Mouse (Mus musculus) CH12.LX (cell line): ENCODE data around the gene Espl1. TPM values are rescaled to one million over a fixed set of nuclear protein-coding genes. Genes with fewer than 3 reads are reported as not detected.

Experiments
- DNase-seq: peaks from one replicate; pipeline ENCODE4 v3.0.0-alpha.2; 2013; ENCODE audit errors: extremely low read depth
- H3K27ac ChIP-seq: 2 replicates; pipeline ENCODE4 v1.5.1; 2012; ENCODE audit warnings: low read depth, mild to moderate bottlenecking, control low read depth, moderate library complexity; ENCODE audit not compliant: insufficient read depth
- H3K27me3 ChIP-seq: replicated peaks from 2 replicates; pipeline ENCODE3; 2012; ENCODE audit warnings: inconsistent platforms
- H3K36me3 ChIP-seq, 2 experiments: replicated peaks in 1 of 2; 2 replicates each; pipeline versions ENCODE3 to v1.6.1; 2012; ENCODE audit warnings: inconsistent platforms in 1 of 2, low read length in 1 of 2, mild to moderate bottlenecking in 1 of 2, mixed read lengths in 1 of 2, moderate library complexity in 1 of 2; ENCODE audit not compliant: control insufficient read depth in 1 of 2, insufficient read depth in 1 of 2
- H3K4me1 ChIP-seq, 2 experiments: 2 replicates each; pipeline ENCODE4 v1.6.1; 2012; ENCODE audit warnings: inconsistent platforms in 1 of 2, moderate library complexity in 1 of 2; ENCODE audit not compliant: insufficient read depth in 2 of 2, control insufficient read depth in 1 of 2
- H3K4me2 ChIP-seq: 2 replicates; pipeline ENCODE4 v1.6.1; 2012; ENCODE audit warnings: low read depth, mild to moderate bottlenecking, control low read depth; ENCODE audit not compliant: poor library complexity, insufficient read depth, severe bottlenecking
- H3K4me3 ChIP-seq, 3 experiments: fragments of 150-350 bp in 1 of 3; sonication (generic) in 1 of 3; replicated peaks in 1 of 3; 2 replicates each; pipeline versions ENCODE3 to v1.5.1; 2011 to 2012; ENCODE audit warnings: low read depth in 2 of 3, low read length in 2 of 3, mild to moderate bottlenecking in 2 of 3, moderate library complexity in 2 of 3, control low read depth in 1 of 3, improper control_type of control experiment in 1 of 3, inconsistent platforms in 1 of 3, mixed read lengths in 1 of 3; ENCODE audit not compliant: poor library complexity in 1 of 3
- H3K79me2 ChIP-seq: replicated peaks from 2 replicates; pipeline ENCODE4 v1.6.1; 2012; ENCODE audit warnings: mild to moderate bottlenecking, moderate library complexity; ENCODE audit not compliant: control insufficient read depth, poor library complexity, insufficient read depth, severe bottlenecking; ENCODE audit errors: extremely low read depth
- H3K9ac ChIP-seq: 2 replicates; pipeline ENCODE4 v1.6.1; 2012; ENCODE audit warnings: low read depth, mild to moderate bottlenecking, control low read depth, moderate library complexity; ENCODE audit not compliant: insufficient read depth
- H3K9me3 ChIP-seq: replicated peaks from 2 replicates; pipeline ENCODE3; 2012; ENCODE audit warnings: low read length, inconsistent platforms, mixed read lengths
- CHD2 ChIP-seq: IDR thresholded peaks from 2 replicates; pipeline ENCODE4 v1.6.1; 2011; ENCODE audit warnings: low read length, improper control_type of control experiment
- CTCF ChIP-seq, 2 experiments: IDR thresholded peaks in 1 of 2; conservative IDR thresholded peaks in 1 of 2; 2 replicates each; pipeline ENCODE4 v1.5.1; 2011 to 2012; ENCODE audit warnings: low read depth in 2 of 2, low read length in 2 of 2, improper control_type of control experiment in 1 of 2, inconsistent platforms in 1 of 2, mild to moderate bottlenecking in 1 of 2, moderate library complexity in 1 of 2
- ELF1 ChIP-seq: IDR thresholded peaks from 2 replicates; pipeline ENCODE4 v1.6.1; 2014; ENCODE audit warnings: low read depth, mild to moderate bottlenecking, inconsistent platforms, low read length, improper control_type of control experiment
- ETS1 ChIP-seq: conservative IDR thresholded peaks from 2 replicates; pipeline ENCODE4 v1.6.1; 2012; ENCODE audit warnings: low read depth, mild to moderate bottlenecking, inconsistent platforms, low read length, improper control_type of control experiment, moderate library complexity
- JUN ChIP-seq: IDR thresholded peaks from 2 replicates; pipeline ENCODE4 v1.6.1; 2011; ENCODE audit warnings: low read depth, mild to moderate bottlenecking, low read length, improper control_type of control experiment, moderate library complexity; ENCODE audit not compliant: insufficient read depth
- MAFK ChIP-seq: IDR thresholded peaks from 2 replicates; pipeline ENCODE4 v1.6.1; 2011; ENCODE audit warnings: low read length, improper control_type of control experiment; ENCODE audit not compliant: insufficient replicate concordance
- MAZ ChIP-seq: IDR thresholded peaks from 2 replicates; pipeline ENCODE4 v1.6.1; 2012; ENCODE audit warnings: low read depth, mild to moderate bottlenecking, inconsistent platforms, low read length, improper control_type of control experiment, moderate library complexity
- MXI1 ChIP-seq: IDR thresholded peaks from 2 replicates; pipeline ENCODE4 v1.6.1; 2011; ENCODE audit warnings: mild to moderate bottlenecking, low read depth, low read length, improper control_type of control experiment
- MYC ChIP-seq: IDR thresholded peaks from 2 replicates; pipeline ENCODE4 v1.6.1; 2011; ENCODE audit warnings: low read depth, mild to moderate bottlenecking, improper control_type of control experiment, low read length
- NRF1 ChIP-seq: IDR thresholded peaks from 2 replicates; pipeline ENCODE4 v1.6.1; 2014; ENCODE audit warnings: low read depth, mild to moderate bottlenecking, inconsistent platforms, low read length, improper control_type of control experiment, moderate library complexity
- PAX5 ChIP-seq: IDR thresholded peaks from 2 replicates; pipeline ENCODE4 v1.6.1; 2012; ENCODE audit warnings: low read length, inconsistent platforms, mixed read lengths
- POLR2A ChIP-seq: IDR thresholded peaks from 2 replicates; pipeline ENCODE4 v1.6.1; 2011; ENCODE audit warnings: low read depth, mild to moderate bottlenecking, improper control_type of control experiment, low read length
- SIN3A ChIP-seq: IDR thresholded peaks from 2 replicates; pipeline ENCODE4 v1.6.1; 2012; ENCODE audit warnings: low read length, improper control_type of control experiment, inconsistent platforms
- SMC3 ChIP-seq: IDR thresholded peaks from 2 replicates; pipeline ENCODE4 v1.6.1; 2011; ENCODE audit warnings: low read depth, low read length, improper control_type of control experiment
- UBTF ChIP-seq: IDR thresholded peaks from 2 replicates; pipeline ENCODE4 v1.6.1; 2012; ENCODE audit warnings: low read depth, mild to moderate bottlenecking, inconsistent platforms, low read length, improper control_type of control experiment, moderate library complexity
- ZMIZ1 ChIP-seq: IDR thresholded peaks from 2 replicates; pipeline ENCODE4 v1.6.1; 2012; ENCODE audit warnings: low read depth, mild to moderate bottlenecking, inconsistent platforms, low read length, improper control_type of control experiment
- ZNF384 ChIP-seq: IDR thresholded peaks from 2 replicates; pipeline ENCODE4 v1.6.1; 2012; ENCODE audit warnings: low read depth, low read length, improper control_type of control experiment, inconsistent platforms
- dilution Hi-C: fragments of 300-500 bp; cut with MboI; formaldehyde crosslinking; loops from 2 replicates; pipeline ENCODE4 v1.14.3; 2020; ENCODE audit warnings: low sequenced_read_pairs; ENCODE audit not compliant: extremely low pct_unique_long_range_greater_than_20kb, extremely low pct_ligation_motif_present
- in situ Hi-C: fragments of 300-500 bp; cut with MboI; formaldehyde crosslinking; loops from 3 replicates; pipeline ENCODE4 v1.14.3; 2019; ENCODE audit warnings: low sequenced_read_pairs, low pct_ligation_motif_present, low pct_unique_long_range_greater_than_20kb, mixed read lengths
- polyA plus RNA-seq: library from polyadenylated mRNA; unstranded; fragments of >175 nt; gene quantifications from 2 replicates; pipeline ENCODE4 v1.2.1, GENCODE M21; 2012; ENCODE audit warnings: low read depth; ENCODE audit not compliant: insufficient read length
- total RNA-seq, 2 experiments: library from RNA; depleted of rRNA; stranded (reverse); fragments of 300-350 nt in 1 of 2; fragments of >200 nt in 1 of 2; gene quantifications; 2 replicates each; pipeline ENCODE4 v1.2.3; 2012 to 2014

Espl1 gene
- total and polyA plus RNA-seq, 3 experiments: 41.3 to 80.7 (median 51.0) TPM

DNA sequence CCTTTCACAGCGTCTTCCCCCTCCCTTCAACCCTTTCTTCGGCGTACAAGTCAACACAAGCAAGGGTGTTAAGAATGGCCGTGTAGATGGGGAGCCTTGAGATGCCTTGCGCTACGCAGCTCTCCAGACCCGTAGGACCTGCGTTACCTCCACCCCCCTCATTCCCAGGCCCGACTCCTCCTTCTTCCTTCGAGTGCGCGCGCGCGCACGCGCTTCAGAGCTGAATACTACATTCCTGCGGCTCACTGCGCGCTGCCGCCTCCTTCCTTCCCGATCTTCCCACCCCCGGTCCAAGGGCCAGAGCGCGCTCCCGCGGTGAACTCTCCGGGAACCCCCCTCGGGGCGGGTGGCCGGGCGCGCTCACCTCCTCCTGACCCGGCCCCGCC is 49.2 kb upstream of the Espl1 start:
- in situ Hi-C loops (no loop called here), dilution Hi-C loops (no loop called here)

DNA sequence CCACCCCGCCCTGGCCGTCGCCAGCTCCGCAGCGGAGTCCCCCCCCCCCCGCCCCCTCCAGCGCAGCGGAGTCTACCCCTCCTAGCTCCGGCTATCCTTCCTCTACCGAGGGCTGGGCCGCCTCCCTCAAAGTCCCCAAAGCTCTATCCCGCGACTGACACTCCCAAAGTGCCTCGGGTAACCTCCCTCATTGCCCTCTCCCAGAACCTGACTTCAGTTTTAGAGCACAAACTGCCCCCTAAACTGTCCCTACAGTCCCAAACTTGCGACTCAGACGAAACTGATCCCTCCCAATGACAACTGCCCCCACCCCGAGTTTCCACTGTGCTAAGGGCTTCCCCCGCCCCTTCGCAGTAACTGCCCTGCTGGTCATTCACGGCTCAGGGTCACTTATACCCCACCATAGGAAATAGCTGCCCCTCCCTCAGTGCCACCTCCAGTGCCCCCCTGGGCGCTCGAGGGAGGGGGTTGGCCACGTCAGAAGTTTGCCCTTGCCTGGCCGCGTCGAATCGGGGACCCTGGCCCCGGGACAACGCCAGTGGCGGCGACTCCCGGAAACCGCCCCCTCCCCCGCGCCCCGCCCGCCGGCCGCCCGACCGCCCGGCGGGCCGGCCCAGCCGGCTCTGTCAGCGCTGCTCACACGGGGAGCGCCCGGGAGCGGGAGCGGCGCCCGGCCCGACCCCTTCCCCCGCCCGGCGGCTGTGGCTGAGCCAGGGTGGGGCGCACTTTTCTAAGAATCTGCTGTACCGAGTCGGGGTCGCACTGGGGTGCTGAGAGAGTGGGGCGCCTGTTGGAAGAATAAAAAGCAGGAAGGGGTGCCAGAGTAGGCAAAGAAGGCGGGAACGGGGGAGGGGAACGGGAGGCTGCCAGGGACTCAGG is 48.6 kb upstream of the Espl1 start:
- peak overlapping the region; percentile 57 for H3K9ac ChIP-seq
- in situ Hi-C loops (no loop called here), dilution Hi-C loops (no loop called here)
- peak overlapping the region; percentile 24 for H3K4me2 ChIP-seq
- H3K27me3 ChIP-seq: peaks cover 77% of the 10 kb centered on the region
- H3K79me2 ChIP-seq: no peaks in the 10 kb centered on the region
- peaks cover 5 to 27% of the 10 kb centered on the region in 2 experiments; a peak in 2 of 4 replicates for H3K4me1 ChIP-seq
- no peak for DNase-seq
- H3K9me3 ChIP-seq: no peaks in the 10 kb centered on the region
- no peaks in the 10 kb centered on the region for H3K36me3 ChIP-seq
- no peak overlapping the region; the same call in 1 of the 2 replicates for H3K27ac ChIP-seq
- peak overlapping the region; percentile 53 to 61 (median 55) for H3K4me3 ChIP-seq
- no peak for TF ChIP-seq PAX5
- TF ChIP-seq CHD2: peak; percentile 19
- TF ChIP-seq SIN3A: peak; percentile 34; the same call in 1 of the 2 replicates
- peak; percentile 27 for TF ChIP-seq MAZ
- TF ChIP-seq ELF1: no peak; the same call in 1 of the 2 replicates
- no peak for TF ChIP-seq SMC3
- 0 out of 2 replicates have a peak, but pooled peaks have one; percentile 5 for TF ChIP-seq MXI1
- TF ChIP-seq, all 38 proteins: peak for 4

More for the DNA sequence above, 49.2 kb upstream of the Espl1 start:
- TF ChIP-seq ZNF384 (no peak), ETS1 (no peak), MXI1 (no peak), MAFK (no peak), JUN (no peak), POLR2A (0 out of 2 replicates have a peak, but pooled peaks have one; percentile 24), NRF1 (peak; percentile 80), ZMIZ1 (no peak), MYC (0 out of 2 replicates have a peak, but pooled peaks have one; percentile 34), CTCF (conservative IDR thresholded peaks at IDR 0.05 in 1 of 2, IDR thresholded peaks at IDR 0.05 in 1 of 2; ENCODE audit: low read depth in 2 of 2, low read length in 2 of 2) (no peak), UBTF (no peak)
- Histone ChIP-seq H3K4me1 (peaks cover 5 to 27% of the 10 kb centered on the region in 2 experiments; a peak in 2 of 4 replicates), H3K4me2 (peak overlapping the region; percentile 79), H3K9me3 (no peaks in the 10 kb centered on the region), H3K9ac (no peak overlapping the region), H3K4me3 (peak overlapping the region; percentile 53 to 57 (median 55)), H3K36me3 (no peaks in the 10 kb centered on the region), H3K27me3 (peaks cover 72% of the 10 kb centered on the region), H3K79me2 (no peaks in the 10 kb centered on the region), H3K27ac (no peak overlapping the region)
- peak; percentile 54 for DNase-seq
